Mouse (Mus musculus) heart, adult 2 months (tissue): ENCODE results near the gene Olfr1416.

Experiments used
- CTCF ChIP-seq: fragments of 200-600 bp; IDR thresholded peaks from 2 replicates; pipeline ENCODE4 v1.8.1; 2022; ENCODE audit warnings: antibody characterized with exemption, mild to moderate bottlenecking, moderate library complexity
- POLR2A ChIP-seq: fragments of 200-500 bp; IDR thresholded peaks from 2 replicates; pipeline ENCODE4 v1.6.1; 2011; ENCODE audit warnings: mild to moderate bottlenecking, low read depth, low read length, control low read depth; ENCODE audit not compliant: insufficient read depth

- TF ChIP-seq POLR2A (no peak), CTCF (no peak)
Observed at GRCm38 (mm10) chr1:92468891-92469290, 16.0 kb downstream of the Olfr1416 start.
